Mouse (Mus musculus) cerebellum, adult 2 months (tissue): ENCODE measurements around the gene Msi2. TPM values are rescaled to one million over a fixed set of nuclear protein-coding genes. Genes with fewer than 3 reads are reported as not detected.
A peak's percentile ranks its signal among the peaks of the same experiment; 100 is the strongest.

Experiments
- DNase-seq, 2 experiments: peaks; one replicate each; pipeline ENCODE4 v3.0.0; 2021
- H3K27ac ChIP-seq: fragments of 200-500 bp; 2 replicates; pipeline ENCODE4 v1.5.1; 2012; ENCODE audit warnings: low read length, control low read depth, inconsistent platforms; ENCODE audit not compliant: insufficient read depth
- H3K27me3 ChIP-seq: fragments of 200-500 bp; 2 replicates; pipeline ENCODE4 v1.6.1; 2012; ENCODE audit warnings: inconsistent platforms, mild to moderate bottlenecking, low read length, moderate library complexity; ENCODE audit not compliant: control insufficient read depth, insufficient read depth
- H3K4me1 ChIP-seq: fragments of 200-500 bp; 2 replicates; pipeline ENCODE4 v1.6.1; 2011; ENCODE audit warnings: low read length; ENCODE audit not compliant: control insufficient read depth, insufficient read depth
- H3K4me3 ChIP-seq: fragments of 200-500 bp; replicated peaks from 2 replicates; pipeline ENCODE3; 2011; ENCODE audit warnings: mild to moderate bottlenecking, low read depth, low read length, control low read depth; ENCODE audit not compliant: insufficient read depth
- CTCF ChIP-seq: fragments of 200-500 bp; IDR thresholded peaks from 2 replicates; pipeline ENCODE4 v1.5.1; 2011; ENCODE audit warnings: low read depth, mild to moderate bottlenecking, control low read depth, low read length, moderate library complexity, borderline replicate concordance; ENCODE audit not compliant: insufficient read depth
- POLR2A ChIP-seq: fragments of 200-500 bp; IDR thresholded peaks from 2 replicates; pipeline ENCODE4 v1.6.1; 2011; ENCODE audit warnings: low read length, control low read depth, borderline replicate concordance; ENCODE audit not compliant: insufficient read depth
- WGBS: fragments of 180-500 bp; shearing (Covaris S2); methylation state at CpG from one replicate; pipeline ENCODE4 v1.1.7; 2018; 5-methylcytosine and 5-hydroxymethylcytosine counted together
- polyA plus RNA-seq: library from polyadenylated mRNA; depleted of rRNA; stranded (reverse); fragments of >200 nt; gene quantifications from 2 replicates; pipeline ENCODE4 v1.2.3, GENCODE M21; 2012

Gene Msi2
- polyA plus RNA-seq, 1 experiment = 87.3 TPM

- 73% methylated on average over 7 of the region's 7 CpGs for WGBS
- no peak for TF ChIP-seq CTCF
- TF ChIP-seq POLR2A = no peak
- no peaks in the 10 kb centered on the region for H3K27me3 ChIP-seq
- no peak overlapping the region for H3K4me3 ChIP-seq
- no peak for DNase-seq
- H3K4me1 ChIP-seq = no peaks in the 10 kb centered on the region
- no peak overlapping the region for H3K27ac ChIP-seq
These were observed 358.6 kb downstream of the Msi2 start for GRCm38 (mm10) chr11:88359736-88360135.

- H3K4me1 ChIP-seq = peaks cover 5% of the 10 kb centered on the region; the same call in 1 of the 2 replicates
- H3K27ac ChIP-seq = no peak overlapping the region
- TF ChIP-seq POLR2A (no peak), CTCF (no peak)
- no peaks in the 10 kb centered on the region for H3K27me3 ChIP-seq
- no peak overlapping the region for H3K4me3 ChIP-seq
- no peak for DNase-seq
- 36% methylated on average over 9 of the region's 9 CpGs for WGBS
These were observed 361.0 kb downstream of the Msi2 start for GRCm38 (mm10) chr11:88357325-88357724.

GRCm38 (mm10) chr11:88356598-88357290 lies 361.6 kb downstream of the Msi2 start:
- Histone ChIP-seq H3K27me3 (no peaks in the 10 kb centered on the region), H3K4me3 (no peak overlapping the region), H3K4me1 (peaks cover 10% of the 10 kb centered on the region), H3K27ac (no peak overlapping the region)
- 49% methylated on average over 8 of the region's 8 CpGs for WGBS
- peak in 1 of 2 experiments; percentile 48 for DNase-seq
- TF ChIP-seq POLR2A (no peak), CTCF (no peak)

GRCm38 (mm10) chr11:88356016-88356415 lies 362.3 kb downstream of the Msi2 start:
- TF ChIP-seq POLR2A (no peak), CTCF (no peak)

GRCm38 (mm10) chr11:88354771-88355170 lies 363.5 kb downstream of the Msi2 start:
- Histone ChIP-seq H3K4me3 (no peak overlapping the region), H3K4me1 (peaks cover 19% of the 10 kb centered on the region), H3K27me3 (no peaks in the 10 kb centered on the region), H3K27ac (no peak overlapping the region)
- DNase-seq = no peak
- no peak for TF ChIP-seq POLR2A
- no peak for TF ChIP-seq CTCF
- WGBS = 82% methylated on average over 9 of the region's 9 CpGs

More at GRCm38 (mm10) chr11:88356016-88356415, 362.3 kb downstream of the Msi2 start:
- Histone ChIP-seq H3K27me3 (no peaks in the 10 kb centered on the region), H3K27ac (no peak overlapping the region), H3K4me1 (peaks cover 14% of the 10 kb centered on the region), H3K4me3 (no peak overlapping the region)
- DNase-seq = no peak
- 59% methylated on average over 12 of the region's 12 CpGs for WGBS

GRCm38 (mm10) chr11:88351722-88352473 lies 366.4 kb downstream of the Msi2 start:
- Histone ChIP-seq H3K27me3 (no peaks in the 10 kb centered on the region), H3K27ac (peak overlapping the region; percentile 36; the same call in 1 of the 2 replicates), H3K4me1 (peaks cover 27% of the 10 kb centered on the region), H3K4me3 (no peak overlapping the region)
- peak; percentile 53 to 78 for DNase-seq
- WGBS = 21% methylated on average over 3 of the region's 3 CpGs
- TF ChIP-seq POLR2A = no peak
- no peak for TF ChIP-seq CTCF

- H3K27me3 ChIP-seq = no peaks in the 10 kb centered on the region
- H3K4me3 ChIP-seq = peak overlapping the region; percentile 24
- WGBS = 7% methylated on average over 23 of the region's 23 CpGs
- no peak overlapping the region for H3K27ac ChIP-seq
- peaks cover 28% of the 10 kb centered on the region for H3K4me1 ChIP-seq
- DNase-seq = peak; percentile 78 to 79
- no peak for TF ChIP-seq CTCF
- TF ChIP-seq POLR2A = no peak
These were observed 369.6 kb downstream of the Msi2 start for GRCm38 (mm10) chr11:88348690-88349089.

GRCm38 (mm10) chr11:88348056-88348455 lies 370.3 kb downstream of the Msi2 start:
- 73% methylated on average over 3 of the region's 3 CpGs for WGBS
- H3K27me3 ChIP-seq = no peaks in the 10 kb centered on the region
- DNase-seq = no peak
- H3K27ac ChIP-seq = no peak overlapping the region
- no peak overlapping the region for H3K4me3 ChIP-seq
- peaks cover 28% of the 10 kb centered on the region for H3K4me1 ChIP-seq
- no peak for TF ChIP-seq CTCF
- TF ChIP-seq POLR2A = no peak
